Mouse (Mus musculus) Patski (cell line): ENCODE results near the gene Adamts13. TPM values are rescaled to one million over a fixed set of nuclear protein-coding genes. Genes with fewer than 3 reads are reported as not detected.

Source experiments
- ATAC-seq: fragments of 100-300 bp; one replicate; pipeline ENCODE4 v1.8.0; 2021
- CTCF ChIA-PET: fragments of 350-600 bp; sonication (Branson Sonifier 250); formaldehyde crosslinking; loops from one replicate; lab custom pipeline; 2022; ENCODE audit warnings: inconsistent platforms; lab: Charles Lee
- POLR2A ChIA-PET: fragments of 350-600 bp; sonication (Branson Sonifier 250); formaldehyde crosslinking; loops from one replicate; lab custom pipeline; 2022; ENCODE audit warnings: antibody characterized with exemption, inconsistent platforms; lab: Charles Lee
- DNase-seq: peaks from one replicate; pipeline ENCODE4 v3.0.0-alpha.2; 2011; ENCODE audit warnings: low read depth, low spot score
- H3K27me3 ChIP-seq: fragments of 371-371 bp; one replicate; pipeline ENCODE4 v1.5.1; 2021
- CTCF ChIP-seq: fragments of 100-300 bp; IDR thresholded peaks from one replicate; pipeline ENCODE4 v1.5.1; 2021
- in situ Hi-C: fragments of 300-500 bp; cut with MboI; formaldehyde crosslinking; loops from 3 replicates; pipeline ENCODE4 v1.11.1; 2018; ENCODE audit warnings: low pct_unique_long_range_greater_than_20kb, mixed read lengths
- polyA plus RNA-seq: library from polyadenylated mRNA; unstranded; gene quantifications from one replicate; pipeline ENCODE4 v1.2.3, GENCODE M21; 2021

The Adamts13 gene
- polyA plus RNA-seq, 1 experiment from 2014 or later: 0.04 TPM

DNA sequence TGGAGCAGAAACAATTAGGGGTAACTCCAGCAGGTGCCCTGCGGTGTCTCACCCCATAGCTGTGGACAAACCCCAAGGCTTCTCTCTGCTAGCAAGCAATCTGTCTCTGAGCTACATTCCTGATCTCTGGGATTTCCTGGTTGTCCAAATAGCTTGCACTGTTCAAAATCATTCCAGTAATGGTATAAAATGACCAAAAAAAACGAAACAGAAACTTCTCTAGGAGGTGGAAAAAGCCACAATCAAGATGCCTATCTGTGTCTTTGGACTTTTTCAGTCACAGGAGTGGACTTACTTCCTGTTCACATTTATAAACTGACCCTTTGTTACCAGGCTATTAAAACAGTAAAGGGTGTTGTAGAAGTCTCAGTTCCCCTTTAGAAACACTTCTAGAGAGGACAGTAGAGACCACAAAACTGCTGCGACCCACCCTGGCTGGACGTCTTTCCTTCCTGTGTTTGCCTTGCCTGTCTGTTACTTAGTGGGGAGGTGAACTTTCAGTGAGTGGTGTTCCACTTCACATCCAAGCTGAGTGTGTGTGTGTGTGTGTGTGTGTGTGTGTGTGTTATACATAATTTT, 55.3 kb downstream of the Adamts13 start:
- DNase-seq (no peak), ATAC-seq (no peak)
- TF ChIP-seq CTCF: no peak
- CTCF ChIA-PET: interaction anchor here (2.4 kb wide), 1 partner anchor 11 kb away, joined by 12 read pairs; no protein-coding TSS in a partner anchor
- in situ Hi-C loops: loop anchor here (25.0 kb wide), 1 partner anchor 409 kb away; the partner anchor contains the start of genes Brd3os and Vav2
- H3K27me3 ChIP-seq: peaks cover 6% of the 10 kb centered on the region
- POLR2A ChIA-PET: interaction anchor here (0.7 kb wide), 1 partner anchor 23 kb away, joined by 3 read pairs; no protein-coding TSS in a partner anchor

DNA sequence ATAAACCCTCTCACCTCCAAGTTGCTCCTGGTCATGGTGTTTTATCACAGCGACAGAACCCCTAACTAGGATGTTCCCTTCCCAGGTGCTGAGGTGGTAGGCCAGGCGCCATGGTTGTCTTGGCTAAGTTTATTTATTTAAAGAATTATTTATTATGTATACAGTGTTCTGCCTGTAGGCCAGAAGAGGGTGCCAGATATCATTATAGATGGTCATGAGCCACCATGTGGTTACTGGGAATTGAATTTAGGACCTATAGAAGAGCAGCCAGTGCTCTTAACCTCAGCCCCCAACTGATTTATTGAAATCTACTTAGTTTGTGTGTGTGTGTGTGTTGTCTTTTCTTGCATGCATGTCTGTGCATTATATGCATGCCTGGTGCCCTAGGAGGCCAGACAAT, 59.1 kb downstream of the Adamts13 start:
- no peak for TF ChIP-seq CTCF
- DNase-seq (no peak), ATAC-seq (no peak)
- in situ Hi-C loops: loop anchor here (25.0 kb wide), 1 partner anchor 405 kb away; the partner anchor contains the start of genes Brd3os and Vav2
- ChIA-PET POLR2A (interaction anchor here (0.7 kb wide), 1 partner anchor 233 kb away, joined by 4 read pairs; no protein-coding TSS in a partner anchor), CTCF (interaction anchor here (2.3 kb wide), 1 partner anchor 15 kb away, joined by 14 read pairs; no protein-coding TSS in a partner anchor)
- H3K27me3 ChIP-seq: peaks cover 9% of the 10 kb centered on the region

- no peak for DNase-seq
- H3K27me3 ChIP-seq: peaks cover 7% of the 10 kb centered on the region
- ATAC-seq: no peak
- CTCF ChIA-PET: interaction anchor here (4.7 kb wide), 1 partner anchor 18 kb away, joined by 33 read pairs; no protein-coding TSS in a partner anchor
- no peak for TF ChIP-seq CTCF
- in situ Hi-C loops: loop anchor here (25.0 kb wide), 1 partner anchor 401 kb away; the partner anchor contains the start of genes Brd3os and Vav2
- POLR2A ChIA-PET: no interaction called here
Observed at GRCm38 (mm10) chr2:27036003-27036402, 62.8 kb downstream of the Adamts13 start.

DNA sequence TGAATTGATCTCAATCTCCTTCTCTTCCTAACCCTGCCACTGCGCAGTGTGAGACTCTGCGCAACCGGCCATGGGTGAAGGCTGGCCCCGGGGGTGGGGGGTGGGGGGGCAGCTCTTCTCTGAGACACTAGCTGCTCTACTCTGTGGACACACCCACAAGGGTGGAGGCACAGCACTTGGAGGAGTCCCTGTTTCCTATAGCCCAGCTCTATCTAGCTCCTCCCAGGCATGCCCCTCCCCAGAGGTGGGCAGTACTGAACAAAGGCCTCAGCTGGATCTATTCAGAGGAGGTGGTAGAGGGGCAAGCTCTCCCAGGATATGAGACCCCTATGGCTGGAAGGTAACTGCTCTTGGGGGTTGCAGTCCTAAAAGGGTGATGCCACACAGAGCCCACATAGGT, 63.8 kb downstream of the Adamts13 start:
- no peak for ATAC-seq
- ChIA-PET POLR2A (no interaction called here), CTCF (interaction anchor here (1.9 to 4.7 kb wide), 2 partner anchors 17 to 19 kb away, joined by 4 to 33 read pairs; no protein-coding TSS in a partner anchor)
- peaks cover 7% of the 10 kb centered on the region for H3K27me3 ChIP-seq
- DNase-seq: no peak
- in situ Hi-C loops: loop anchor here (25.0 kb wide), 1 partner anchor 400 kb away; the partner anchor contains the start of genes Brd3os and Vav2
- TF ChIP-seq CTCF: no peak

DNA sequence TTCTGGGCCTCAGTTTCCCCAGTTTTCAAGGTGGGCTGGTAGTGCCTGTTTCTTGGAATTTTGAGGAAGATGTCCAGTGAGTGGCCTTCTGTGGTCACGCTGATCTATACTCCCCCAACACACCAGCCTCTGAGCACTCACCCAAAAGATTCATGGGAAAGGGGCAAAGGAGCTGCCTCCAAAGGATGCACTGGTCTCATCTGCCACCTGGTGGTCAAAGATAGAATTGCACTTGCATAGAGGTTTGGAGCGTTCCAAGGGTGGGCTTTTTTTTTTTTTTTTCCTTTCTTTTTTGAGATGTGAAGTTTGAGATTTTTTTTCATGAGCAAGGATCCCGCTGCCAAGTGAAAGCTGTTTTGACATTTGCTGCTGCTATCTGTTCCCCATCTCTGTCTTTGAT, 65.4 kb downstream of the Adamts13 start:
- no peak for DNase-seq
- ATAC-seq: no peak
- in situ Hi-C loops: loop anchor here (25.0 kb wide), 1 partner anchor 399 kb away; the partner anchor contains the start of genes Brd3os and Vav2

GRCm38 (mm10) chr2:27039286-27039685, 66.1 kb downstream of the Adamts13 start:
- POLR2A ChIA-PET: interaction anchor here (0.8 to 1.6 kb wide), 3 partner anchors 22 to 130 kb away, joined by 3 to 5 read pairs (median 4); no protein-coding TSS in a partner anchor
- CTCF ChIA-PET: interaction anchor here (1.0 to 4.7 kb wide), 12 partner anchors 21 to 392 kb away, joined by 3 to 33 read pairs (median 4); no protein-coding TSS in a partner anchor
- peaks cover 4% of the 10 kb centered on the region for H3K27me3 ChIP-seq
- ATAC-seq (no peak), DNase-seq (no peak)
- TF ChIP-seq CTCF: peak; percentile 40
- in situ Hi-C loops: loop anchor here (25.0 kb wide), 1 partner anchor 398 kb away; the partner anchor contains the start of genes Brd3os and Vav2

More for the DNA sequence above, 65.4 kb downstream of the Adamts13 start:
- TF ChIP-seq CTCF: peak; percentile 80
- ChIA-PET CTCF (interaction anchor here (1.0 to 4.7 kb wide), 12 partner anchors 14 to 391 kb away, joined by 3 to 33 read pairs (median 4); no protein-coding TSS in a partner anchor), POLR2A (interaction anchor here (0.6 to 1.6 kb wide), 3 partner anchors 21 to 388 kb away, joined by 3 to 5 read pairs (median 4); no protein-coding TSS in a partner anchor)
- peaks cover 7% of the 10 kb centered on the region for H3K27me3 ChIP-seq

DNA sequence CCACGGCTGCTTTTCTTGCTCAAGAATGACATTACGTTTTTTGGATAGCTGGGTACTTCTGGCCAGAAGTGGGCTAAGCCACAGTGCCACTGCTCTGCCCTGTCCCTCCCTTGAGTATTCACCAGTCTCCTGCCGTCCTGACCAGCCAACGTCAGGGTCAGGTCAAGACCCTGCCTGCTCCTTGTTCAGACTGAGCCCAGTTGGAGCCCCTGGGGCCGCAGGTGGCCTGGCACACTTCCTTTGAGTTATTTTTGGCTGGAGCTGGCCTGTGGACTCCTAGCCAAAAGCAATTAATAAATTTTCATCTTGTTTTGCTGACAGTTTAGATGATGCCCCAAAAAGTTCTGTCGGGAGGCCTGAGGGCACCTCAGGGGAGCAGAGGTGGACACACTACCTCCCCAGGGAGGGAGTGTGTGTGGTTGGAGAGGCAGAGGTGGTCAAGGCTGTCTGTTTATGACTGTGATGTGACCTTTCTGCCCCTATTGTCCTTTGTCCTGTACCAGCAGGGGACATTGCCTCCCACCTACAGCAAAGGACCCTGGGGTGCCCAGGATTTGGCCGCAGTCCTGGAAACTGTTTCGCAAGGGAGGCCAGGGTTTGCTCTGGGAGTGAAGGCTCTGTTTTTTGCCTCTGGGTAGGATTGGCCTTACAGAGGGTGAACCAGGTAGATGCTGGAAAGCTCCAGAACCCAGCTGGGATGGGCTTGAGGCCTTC, 69.1 kb downstream of the Adamts13 start:
- TF ChIP-seq CTCF: no peak
- in situ Hi-C loops: loop anchor here (5.0 to 25.0 kb wide), 3 partner anchors 190 to 397 kb away; partner anchors contain the start of genes Brd3os and Vav2
- ATAC-seq (peak; percentile 9), DNase-seq (peak; percentile 64)
- ChIA-PET POLR2A (no interaction called here), CTCF (interaction anchor here (1.0 to 3.7 kb wide), 7 partner anchors 24 to 395 kb away, joined by 3 to 21 read pairs (median 8); no protein-coding TSS in a partner anchor)
- peaks cover 9% of the 10 kb centered on the region for H3K27me3 ChIP-seq

GRCm38 (mm10) chr2:27043461-27043860, 70.2 kb downstream of the Adamts13 start:
- H3K27me3 ChIP-seq: peaks cover 11% of the 10 kb centered on the region
- ChIA-PET CTCF (interaction anchor here (0.7 to 3.7 kb wide), 11 partner anchors 10 to 193 kb away, joined by 3 to 21 read pairs (median 3); no protein-coding TSS in a partner anchor), POLR2A (no interaction called here)
- peak; percentile 78 for TF ChIP-seq CTCF
- in situ Hi-C loops: loop anchor here (5.0 to 25.0 kb wide), 3 partner anchors 189 to 399 kb away; partner anchors contain the start of genes Brd3os and Vav2
- DNase-seq (no peak), ATAC-seq (no peak)

- ChIA-PET POLR2A (no interaction called here), CTCF (interaction anchor here (0.7 to 3.7 kb wide), 10 partner anchors 9 to 192 kb away, joined by 3 to 21 read pairs (median 4); no protein-coding TSS in a partner anchor)
- in situ Hi-C loops: loop anchor here (5.0 to 25.0 kb wide), 3 partner anchors 188 to 399 kb away; partner anchors contain the start of genes Brd3os and Vav2
- no peak for TF ChIP-seq CTCF
- DNase-seq: no peak
- ATAC-seq: no peak
- H3K27me3 ChIP-seq: peaks cover 11% of the 10 kb centered on the region
Observed at GRCm38 (mm10) chr2:27044166-27044565, 71.0 kb downstream of the Adamts13 start.
